Comparison of ENCODE assay signal across 23 mouse cellular contexts in the genomic region with DNA sequence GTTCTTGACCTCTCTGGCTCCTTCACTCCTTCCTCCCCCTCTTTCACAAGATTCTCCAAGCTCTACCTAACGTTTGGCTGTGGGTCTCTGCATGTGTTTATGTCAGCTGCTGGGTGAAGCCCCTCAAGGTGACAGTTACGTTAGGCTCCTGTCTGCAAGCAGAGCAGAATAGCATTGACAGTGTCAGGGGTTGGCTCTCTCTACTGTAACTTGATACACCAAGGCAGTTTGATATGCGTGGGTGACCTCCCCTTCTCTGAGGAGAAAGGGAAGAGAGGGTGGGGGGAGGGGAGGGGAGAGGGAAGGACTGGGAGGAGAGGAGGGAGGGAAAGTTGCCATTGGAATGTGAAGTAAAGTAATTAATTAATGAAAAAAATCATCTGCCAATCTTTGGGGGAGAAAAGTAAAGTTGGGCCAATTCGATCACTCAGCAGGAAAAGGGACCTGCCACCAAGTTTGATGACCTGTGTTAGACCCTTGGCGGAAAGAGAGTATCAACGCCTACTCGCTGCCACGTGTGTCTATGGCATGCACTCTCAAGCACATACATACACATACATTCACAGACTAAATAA. TPM values are rescaled to one million over a fixed set of nuclear protein-coding genes. Genes with fewer than 3 reads are reported as not detected.
A peak's percentile ranks its signal among the peaks of the same experiment; 100 is the strongest.
DNase-seq lines count a peak whose midpoint lies in the region; ATAC-seq lines count a peak whose summit lies in the region.
"Had no signal": no experiment of that assay in that cellular context is flagged by ENCODE, and none has a peak within 500 bp of the region (broad histone marks: within the 10 kb centered on the region; RNA-seq: fewer than 3 reads in every experiment).

No protein-coding gene starts in this region.

- no peak overlapping the region for H3K9ac ChIP-seq in kidney, embryonic 14.5 days (ENCODE audit: low read depth, low read length)
- no peak overlapping the region for H3K9ac ChIP-seq in kidney, embryonic 16.5 days (replicated peaks; ENCODE audit: low read length)
- H3K9ac ChIP-seq: embryonic facial prominence, embryonic 13.5 days; forebrain, embryonic 13.5 days; liver, embryonic 15.5 days; neural tube, embryonic 15.5 days had no signal

- H3K9me3 ChIP-seq in kidney, embryonic 14.5 days (ENCODE audit: control insufficient read depth, low read length), result no peaks in the 10 kb centered on the region
- 0 out of 2 replicates have a peak, but pooled peaks cover 3% of the 10 kb centered on the region for H3K9me3 ChIP-seq in kidney, embryonic 16.5 days (ENCODE audit: low read length)
- H3K9me3 ChIP-seq in hindbrain, embryonic 10.5 days, result no peaks in the 10 kb centered on the region
- H3K9me3 ChIP-seq: embryonic facial prominence, embryonic 13.5 days; forebrain, embryonic 13.5 days; heart, embryonic 10.5 days; liver, embryonic 15.5 days; midbrain, embryonic 10.5 days; neural tube, embryonic 15.5 days had no signal

- no peak for ATAC-seq in kidney, embryonic 14.5 days (ENCODE audit: low FRiP score, low TSS enrichment)
- peak; percentile 85; the same call in 1 of the 2 replicates for ATAC-seq in kidney, embryonic 16.5 days (ENCODE audit: low FRiP score, low TSS enrichment)
- ATAC-seq: forebrain, embryonic 13.5 days; lung, postnatal 0 days had no signal

- no peak overlapping the region for H3K4me3 ChIP-seq in kidney, embryonic 14.5 days (ENCODE audit: low read length)
- H3K4me3 ChIP-seq in kidney, embryonic 16.5 days (ENCODE audit: low read length), result no peak overlapping the region
- H3K4me3 ChIP-seq in hindbrain, embryonic 10.5 days, result no peak overlapping the region
- H3K4me3 ChIP-seq: embryonic facial prominence, embryonic 13.5 days; erythroblast, embryonic 14.5 days; forebrain, embryonic 13.5 days; gastrocnemius, adult 2 months; heart, embryonic 10.5 days; liver, embryonic 15.5 days; midbrain, embryonic 10.5 days; neural tube, embryonic 15.5 days had no signal

- no peaks in the 10 kb centered on the region; the same call in 1 of the 2 replicates for H3K4me1 ChIP-seq in kidney, embryonic 14.5 days (ENCODE audit: control insufficient read depth, insufficient read depth, low read length)
- H3K4me1 ChIP-seq in kidney, embryonic 16.5 days (ENCODE audit: insufficient read depth, low read length), result peaks cover 5% of the 10 kb centered on the region
- peaks cover 3% of the 10 kb centered on the region; the same call in 1 of the 2 replicates for H3K4me1 ChIP-seq in hindbrain, embryonic 10.5 days (replicated peaks)
- H3K4me1 ChIP-seq: embryonic facial prominence, embryonic 13.5 days; forebrain, embryonic 13.5 days; liver, embryonic 15.5 days; neural tube, embryonic 15.5 days had no signal

- H3K27me3 ChIP-seq in kidney, embryonic 14.5 days (ENCODE audit: control insufficient read depth, insufficient read depth, low read length), result no peaks in the 10 kb centered on the region
- H3K27me3 ChIP-seq in kidney, embryonic 16.5 days (ENCODE audit: insufficient read depth, low read length), result no peaks in the 10 kb centered on the region
- no peaks in the 10 kb centered on the region for H3K27me3 ChIP-seq in hindbrain, embryonic 10.5 days (ENCODE audit: insufficient read depth, poor library complexity, severe bottlenecking)
- H3K27me3 ChIP-seq: embryonic facial prominence, embryonic 13.5 days; forebrain, embryonic 13.5 days; liver, embryonic 15.5 days; neural tube, embryonic 15.5 days had no signal

- H3K27ac ChIP-seq in kidney, embryonic 14.5 days (ENCODE audit: low read depth, low read length), result no peak overlapping the region
- peak overlapping the region; percentile 29; the same call in 1 of the 2 replicates for H3K27ac ChIP-seq in kidney, embryonic 16.5 days (ENCODE audit: low read length)
- no peak overlapping the region for H3K27ac ChIP-seq in hindbrain, embryonic 10.5 days
- H3K27ac ChIP-seq: embryonic facial prominence, embryonic 13.5 days; forebrain, embryonic 13.5 days; gastrocnemius, adult 2 months; heart, embryonic 10.5 days; liver, embryonic 15.5 days; macrophage; midbrain, embryonic 10.5 days; neural tube, embryonic 15.5 days had no signal

- 47% methylated on average over 8 of the region's 8 CpGs for WGBS in kidney, embryonic 14.5 days
- WGBS in kidney, embryonic 16.5 days, result 46% methylated on average over 8 of the region's 8 CpGs
- WGBS in hindbrain, embryonic 10.5 days, result 62% methylated on average over 8 of the region's 8 CpGs

- no peak overlapping the region for H3K4me2 ChIP-seq in kidney, embryonic 14.5 days (replicated peaks; ENCODE audit: low read depth, low read length)
- no peak overlapping the region for H3K4me2 ChIP-seq in kidney, embryonic 16.5 days (replicated peaks; ENCODE audit: low read depth, low read length)
- H3K4me2 ChIP-seq: embryonic facial prominence, embryonic 13.5 days; forebrain, embryonic 13.5 days; liver, embryonic 15.5 days; neural tube, embryonic 15.5 days had no signal

- DNase-seq in kidney, adult 11 months, result peak; percentile 36
- peak; percentile 59 for DNase-seq in ES-CJ7 (ENCODE audit: low read depth, low spot score)
- peak; percentile 7 for DNase-seq in Muller cell, postnatal 12 days (ENCODE audit: inconsistent ontology term)
- DNase-seq in right cerebral cortex, postnatal 14 days, result no peak
- DNase-seq in left cerebral cortex, adult 18-20 months (ENCODE audit: low spot score in 2 of 2), result no peak
- DNase-seq in hindbrain, embryonic 10.5 days (ENCODE audit: low spot score), result no peak
- DNase-seq: cerebellum, adult 11-12 months; cerebellum, postnatal 10 days; gastrocnemius, adult 2 months had no signal

- H3K36me3 ChIP-seq in kidney, embryonic 14.5 days (ENCODE audit: control insufficient read depth, insufficient read depth, low read length), result no peaks in the 10 kb centered on the region
- no peaks in the 10 kb centered on the region for H3K36me3 ChIP-seq in kidney, embryonic 16.5 days (ENCODE audit: insufficient read depth, low read length)
- H3K36me3 ChIP-seq in hindbrain, embryonic 10.5 days, result no peaks in the 10 kb centered on the region
- H3K36me3 ChIP-seq: embryonic facial prominence, embryonic 13.5 days; heart, embryonic 10.5 days; liver, embryonic 15.5 days; midbrain, embryonic 10.5 days; neural tube, embryonic 15.5 days had no signal

RNA-seq across cellular contexts. Expression of gene Cyp2c23, which starts 2.0 kb away (rescaled TPM):
- polyA plus RNA-seq in kidney, embryonic 14.5 days (2014; fragmentation: Nextera tagmentation; extraction: Ambion mirVana), result 0.31 TPM in 1 of 2 replicates, not detected in the other
- polyA plus RNA-seq in kidney, embryonic 16.5 days (2015; fragmentation: Nextera tagmentation; extraction: Ambion mirVana), result 0.58 and 0.60 TPM in 2 replicates
- total RNA-seq in left cerebral cortex, adult 18-20 months (2021), result under 1 TPM; 0.28 TPM
- not detected in 2 replicates for polyA plus RNA-seq in hindbrain, embryonic 10.5 days (2016; fragmentation: Nextera tagmentation; extraction: Ambion mirVana)
- total RNA-seq: gastrocnemius, adult 2 months had no signal
- polyA plus RNA-seq: embryonic facial prominence, embryonic 13.5 days; erythroblast, embryonic 14.5 days; forebrain, embryonic 13.5 days; heart, embryonic 16.5 days; hindbrain, embryonic 11.5 days; midbrain, embryonic 10.5 days; neural tube, embryonic 15.5 days had no signal

RNA-seq across cellular contexts. Expression of gene Cpn1, which starts 40.7 kb away (rescaled TPM):
- 20.3 and 32.3 TPM in 2 replicates for polyA plus RNA-seq in kidney, embryonic 14.5 days (2014; fragmentation: Nextera tagmentation; extraction: Ambion mirVana)
- polyA plus RNA-seq in kidney, embryonic 16.5 days (2015; fragmentation: Nextera tagmentation; extraction: Ambion mirVana), result 80.6 and 81.5 TPM in 2 replicates
- under 1 TPM; 0.19 to 0.40 TPM for total RNA-seq in left cerebral cortex, adult 18-20 months (2021)
- 0.16 and 0.86 TPM in 2 replicates for polyA plus RNA-seq in hindbrain, embryonic 10.5 days (2016; fragmentation: Nextera tagmentation; extraction: Ambion mirVana)
- total RNA-seq: adrenal gland, adult 18-20 months; gastrocnemius, adult 2 months had no signal
- polyA plus RNA-seq: embryonic facial prominence, embryonic 13.5 days; macrophage had no signal

RNA-seq across cellular contexts. Expression of gene Erlin1, which starts 42.5 kb away (rescaled TPM):
- polyA plus RNA-seq in kidney, embryonic 14.5 days (2014; fragmentation: Nextera tagmentation; extraction: Ambion mirVana), result 29.7 and 39.0 TPM in 2 replicates
- 57.7 and 58.1 TPM in 2 replicates for polyA plus RNA-seq in kidney, embryonic 16.5 days (2015; fragmentation: Nextera tagmentation; extraction: Ambion mirVana)
- total RNA-seq in left cerebral cortex, adult 18-20 months (2021), result 10 to 100 TPM; 22.2 to 23.6 TPM
- 18.5 and 24.3 TPM in 2 replicates for polyA plus RNA-seq in hindbrain, embryonic 10.5 days (2016; fragmentation: Nextera tagmentation; extraction: Ambion mirVana)

Comparison
In these comparisons a context has a peak if more than half of its experiments do, and no peak if none do; other contexts are left out.
1. DNase-seq: peak in kidney, adult 11 months (single experiment), ES-CJ7 (single experiment) and Muller cell, postnatal 12 days (single experiment); none in right cerebral cortex, postnatal 14 days (single experiment), left cerebral cortex, adult 18-20 months (0 of 2) and hindbrain, embryonic 10.5 days (single experiment).
2. RNA of gene Cpn1, which starts 40.7 kb away (polyA plus RNA-seq): 80.6 to 81.5 TPM in kidney, embryonic 16.5 days and 20.3 to 32.3 TPM in kidney, embryonic 14.5 days; 0.16 to 0.86 TPM in hindbrain, embryonic 10.5 days; every median in the first group is over 10 times any median in the second.